Mouse (Mus musculus) heart, adult 8-10 months (tissue): ENCODE data around the gene Cd84. TPM values are rescaled to one million over a fixed set of nuclear protein-coding genes. Genes with fewer than 3 reads are reported as not detected.

Experiments
- DNase-seq: peaks from one replicate; pipeline ENCODE4 v3.0.0; 2022; ENCODE audit warnings: low spot score
- total RNA-seq, 4 experiments: library from RNA; stranded (reverse); gene quantifications; 2 replicates each; pipeline ENCODE4 v1.2.4; 2022

The Cd84 gene
- total RNA-seq, 4 experiments from 2014 or later: 1.3 to 3.4 (median 2.5) TPM

- peak; percentile 11 for DNase-seq
These were observed 78.0 kb downstream of the Cd84 start, which contains the start of gene Slamf6 for GRCm38 (mm10) chr1:171917305-171918039. Slamf6 (plus strand) TSS chr1:171917515.

- no peak for DNase-seq
These were observed 78.8 kb downstream of the Cd84 start for GRCm38 (mm10) chr1:171918136-171918920.

GRCm38 (mm10) chr1:171919193-171919592 lies 79.7 kb downstream of the Cd84 start:
- DNase-seq: no peak

GRCm38 (mm10) chr1:171919901-171920510 lies 80.5 kb downstream of the Cd84 start:
- no peak for DNase-seq

GRCm38 (mm10) chr1:171920989-171921621 lies 81.6 kb downstream of the Cd84 start:
- no peak for DNase-seq

- DNase-seq: no peak
These were observed 82.1 kb downstream of the Cd84 start for GRCm38 (mm10) chr1:171921641-171922040.

GRCm38 (mm10) chr1:171922844-171923243 lies 83.3 kb downstream of the Cd84 start:
- DNase-seq: no peak

GRCm38 (mm10) chr1:171924900-171925299 lies 85.4 kb downstream of the Cd84 start:
- DNase-seq: no peak

- no peak for DNase-seq
These were observed 94.4 kb downstream of the Cd84 start for GRCm38 (mm10) chr1:171933851-171934250.

- DNase-seq: no peak
These were observed 99.8 kb downstream of the Cd84 start for GRCm38 (mm10) chr1:171938952-171939948.

Other genes starting within 250 kb of the Cd84 start
- gene Ly9, start 232.3 kb upstream of the Cd84 start, total RNA-seq: under 1 TPM; 0.16 to 0.49 (median 0.31) TPM
- gene Slamf7, start 186.7 kb upstream of the Cd84 start, total RNA-seq: under 1 TPM; 0.16 to 0.32 (median 0.28) TPM
- gene Cd48, start 157.7 kb upstream of the Cd84 start, total RNA-seq: 1 to 10 TPM; 1.1 to 2.7 (median 1.6) TPM
- 1 to 10 TPM in 1 of 4 experiments, under 1 TPM in 3; 0.41 to 1.4 (median 0.61) TPM for gene Slamf1, start 72.6 kb upstream of the Cd84 start, total RNA-seq
- under 1 TPM; 0.11 to 0.25 (median 0.21) TPM for gene Gm10521, start 56.0 kb downstream of the Cd84 start, total RNA-seq
- under 1 TPM in 2 of 4 experiments, not detected in 2; 0.19 to 0.46 TPM for gene Slamf6, start 77.8 kb downstream of the Cd84 start, total RNA-seq
- 1 to 10 TPM in 2 of 4 experiments, under 1 TPM in 2; 0.86 to 1.7 (median 1.1) TPM for gene Vangl2, start 188.7 kb downstream of the Cd84 start, total RNA-seq
- not detected for gene Nhlh1, start 217.9 kb downstream of the Cd84 start, total RNA-seq
- 100 to 1,000 TPM; 103 to 115 (median 113) TPM for gene Copa, start 242.8 kb downstream of the Cd84 start, total RNA-seq
- 10 to 100 TPM; 42.1 to 47.9 (median 44.0) TPM for gene Ncstn, start 243.1 kb downstream of the Cd84 start, total RNA-seq